Mouse (Mus musculus): Measurements from ENCODE around the gene Msl3.
"Not testable (repeated sequence)": the region's sequence is repeated elsewhere in the genome, so short reads cannot be mapped to it uniquely, and the experiment has no call there.

The Msl3 gene

DNA sequence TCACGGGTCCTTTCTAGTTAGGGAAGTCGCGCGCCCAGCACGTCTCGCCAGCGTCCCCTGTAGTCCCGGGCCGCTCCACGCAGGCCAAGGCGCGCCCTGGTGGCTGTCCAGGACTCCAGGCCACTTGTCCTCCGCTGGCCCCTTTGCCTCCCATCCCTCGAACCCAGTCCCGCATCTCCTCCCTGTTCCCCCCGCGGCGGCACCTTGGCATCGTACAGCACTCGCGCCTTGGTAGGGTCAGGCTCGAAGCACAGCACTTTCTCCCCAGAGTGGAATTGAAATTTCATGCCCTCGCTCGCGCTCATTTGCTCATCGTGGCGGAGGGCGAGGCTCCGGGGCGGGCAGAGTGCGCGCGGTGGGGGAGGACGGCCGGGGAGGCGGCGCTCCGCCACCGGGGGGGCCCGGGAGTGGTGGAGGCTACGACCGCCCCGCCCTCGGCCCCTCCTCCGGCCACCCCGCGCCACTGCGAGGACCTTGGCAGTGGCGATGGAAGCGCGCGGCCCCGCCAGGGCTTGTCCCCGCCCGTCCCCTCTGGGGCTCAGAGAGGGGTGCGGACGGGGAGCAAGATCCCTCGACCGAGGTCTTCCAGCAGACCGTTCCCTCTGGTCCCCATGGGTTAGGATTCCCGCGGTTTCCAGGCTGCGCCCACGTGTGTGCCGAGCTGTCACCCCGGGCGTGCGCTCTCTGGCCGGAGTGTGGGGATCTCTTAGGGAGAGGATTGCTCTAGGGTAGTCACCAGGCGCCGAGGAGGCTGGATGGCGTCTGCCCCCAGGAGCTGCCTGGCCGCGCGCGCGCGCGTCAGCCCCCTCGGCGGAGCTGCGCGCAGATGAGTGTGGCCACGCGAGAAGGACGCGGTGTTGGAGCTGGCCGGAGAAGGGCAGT is at the start of gene Msl3:
Gene Msl3, minus strand, starts transcription at position 374 of the 882 bp plus-strand sequence.
- peak; percentile 60 for DNase-seq (ENCODE audit: low read depth)

DNA sequence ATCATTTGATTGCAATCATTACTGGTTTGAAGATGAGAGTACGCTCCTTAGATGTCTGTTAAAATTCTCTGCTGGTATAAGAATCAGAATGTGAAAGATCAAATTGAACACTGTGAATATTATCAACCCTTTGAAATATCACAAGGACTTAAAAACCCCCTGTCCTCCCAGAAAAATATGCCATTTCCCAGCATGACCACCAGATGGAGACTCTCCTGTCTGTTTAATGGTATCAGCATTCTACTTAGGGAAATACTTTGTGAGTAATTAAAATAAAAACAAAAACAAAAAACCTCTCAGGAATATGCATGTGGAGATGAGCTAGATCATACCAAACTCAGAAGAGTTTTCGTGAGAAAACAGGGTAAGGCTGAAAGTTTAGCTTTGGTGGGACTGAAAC is 44.3 kb upstream of the Msl3 start:
- no peak for DNase-seq (ENCODE audit: low read depth)

DNA sequence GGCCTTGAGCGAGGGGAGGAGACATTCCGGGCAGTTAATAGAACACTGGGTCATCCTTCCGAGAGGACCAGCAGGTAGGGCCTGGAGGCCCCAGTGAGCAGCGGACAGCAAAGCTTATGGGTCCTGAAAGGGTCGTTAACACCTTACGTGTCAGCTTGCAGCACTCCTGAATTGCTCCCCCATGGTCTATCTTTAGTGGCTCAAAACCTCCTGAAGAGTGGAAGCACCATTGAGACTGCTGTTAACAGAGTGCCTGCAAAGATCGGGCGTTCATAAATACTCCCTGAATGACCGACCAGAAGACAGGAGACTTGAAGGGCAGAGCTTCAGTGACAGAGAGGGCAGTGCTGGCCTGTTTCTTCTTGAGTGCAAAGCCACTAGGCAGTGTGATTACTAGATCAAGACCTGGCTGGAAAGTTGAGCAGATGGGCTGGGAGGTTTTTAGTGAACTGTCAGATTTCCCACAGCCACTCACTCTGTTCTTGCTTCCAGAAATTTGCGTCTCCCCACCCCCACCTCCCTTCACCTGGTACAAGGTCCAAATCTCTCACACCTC is 787 bp upstream of the Msl3 start:
- DNase-seq (ENCODE audit: low read depth), result no peak

DNA sequence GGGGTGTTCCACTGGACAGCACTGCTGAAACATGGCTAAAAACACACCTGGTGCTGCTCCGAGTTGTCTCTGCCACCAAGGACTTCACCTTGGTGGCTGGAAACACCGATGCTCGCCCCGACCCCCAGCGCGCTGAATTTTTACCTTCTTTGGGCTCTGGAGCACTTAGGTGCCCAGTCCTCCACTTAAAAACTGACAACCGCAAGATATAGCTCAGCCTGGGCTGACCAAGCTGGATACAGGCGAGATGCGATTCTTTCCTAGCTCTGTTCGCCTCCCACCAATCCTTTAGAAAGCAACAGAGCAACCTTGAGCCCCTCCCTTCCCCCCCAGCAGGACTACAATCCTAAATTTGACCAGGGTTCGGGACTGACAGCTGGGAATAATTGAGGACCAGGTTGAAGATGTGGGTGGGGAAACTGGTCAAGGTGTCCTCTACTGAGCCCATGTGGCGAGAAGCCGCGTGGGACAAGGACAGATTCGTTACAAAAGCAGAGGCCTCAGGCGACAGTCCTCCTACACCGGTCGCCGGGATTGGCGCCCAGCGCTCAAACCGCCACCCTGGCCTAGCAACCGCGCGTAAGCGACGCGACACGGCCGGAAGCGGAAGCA is 679 bp downstream of the Msl3 start:
- DNase-seq (ENCODE audit: low read depth), result peak; percentile 65

DNA sequence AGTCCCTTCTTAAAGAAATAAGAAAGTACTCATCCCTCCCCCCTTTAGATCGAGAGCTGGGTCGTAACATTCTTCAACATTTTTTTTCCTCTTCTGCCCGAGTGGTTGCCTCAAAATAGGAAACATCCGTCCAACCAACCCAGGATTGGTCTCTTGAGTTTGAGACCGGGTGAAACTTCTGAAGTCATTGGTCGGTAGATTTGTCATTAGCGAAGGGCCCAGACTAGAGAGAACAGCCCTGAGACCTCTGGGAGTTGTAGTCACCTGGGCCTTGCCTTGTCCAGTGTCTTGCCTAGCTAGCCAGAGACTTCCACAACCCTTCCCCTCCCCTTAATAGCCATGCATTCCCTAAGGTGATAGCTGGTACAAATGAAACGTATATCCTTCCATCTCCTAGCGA is 1.3 kb downstream of the Msl3 start:
- peak; percentile 67 for DNase-seq (ENCODE audit: low read depth)

DNA sequence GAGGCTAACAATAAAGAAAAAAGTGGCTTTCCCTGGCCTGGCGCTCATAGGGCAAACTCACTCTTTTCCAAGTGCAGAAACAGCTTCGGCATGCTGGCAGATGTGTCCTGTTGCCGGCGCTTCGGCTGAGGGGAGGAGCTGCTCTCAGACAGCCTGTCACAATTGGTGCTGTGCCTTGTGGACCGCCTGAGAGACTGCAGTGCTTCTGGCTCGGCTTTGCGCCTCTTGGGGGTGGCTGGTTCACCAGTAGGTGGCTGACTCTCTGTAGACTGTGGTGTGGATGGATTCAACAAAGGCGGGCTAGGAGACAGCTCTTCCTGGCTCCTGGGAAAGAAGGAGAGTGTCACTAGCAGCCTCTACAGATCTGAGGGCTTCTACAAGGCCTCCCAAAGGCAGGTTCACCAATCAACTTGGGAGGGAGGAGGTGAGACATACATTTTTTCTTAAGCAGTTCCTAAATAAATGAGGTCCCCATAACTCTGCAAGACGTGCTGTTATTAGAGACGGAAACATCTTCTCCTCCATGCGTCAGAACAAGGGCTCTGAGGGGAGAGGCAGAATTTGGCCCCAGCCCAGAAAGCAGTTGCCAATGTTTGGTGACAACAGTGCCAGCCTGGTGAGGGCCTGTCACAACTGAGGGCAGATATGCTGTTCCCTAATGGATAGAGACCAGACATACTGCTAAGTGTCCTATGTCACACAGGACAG is 9.6 kb downstream of the Msl3 start:
- no peak for DNase-seq (ENCODE audit: low read depth)

DNA sequence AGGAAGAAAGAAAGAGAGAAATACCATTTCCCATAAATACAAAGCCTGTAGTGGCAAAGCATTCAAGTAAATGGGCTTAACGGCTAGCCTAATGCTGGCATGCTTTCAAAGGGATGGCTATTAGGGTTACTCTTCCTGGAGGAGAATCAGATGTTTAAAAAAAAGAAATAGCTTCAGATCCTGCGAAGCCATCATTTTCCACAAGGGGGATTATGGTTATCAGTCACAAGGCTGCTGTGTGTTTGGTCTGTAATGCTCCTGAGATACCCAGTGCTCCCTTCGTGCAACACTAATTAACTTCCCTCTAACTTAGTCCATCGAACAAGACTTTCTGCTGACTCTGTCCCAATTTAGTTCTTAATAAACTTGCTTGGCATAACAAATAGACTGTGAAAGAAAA is 13.5 kb downstream of the Msl3 start:
- no peak for DNase-seq (ENCODE audit: low read depth)

DNA sequence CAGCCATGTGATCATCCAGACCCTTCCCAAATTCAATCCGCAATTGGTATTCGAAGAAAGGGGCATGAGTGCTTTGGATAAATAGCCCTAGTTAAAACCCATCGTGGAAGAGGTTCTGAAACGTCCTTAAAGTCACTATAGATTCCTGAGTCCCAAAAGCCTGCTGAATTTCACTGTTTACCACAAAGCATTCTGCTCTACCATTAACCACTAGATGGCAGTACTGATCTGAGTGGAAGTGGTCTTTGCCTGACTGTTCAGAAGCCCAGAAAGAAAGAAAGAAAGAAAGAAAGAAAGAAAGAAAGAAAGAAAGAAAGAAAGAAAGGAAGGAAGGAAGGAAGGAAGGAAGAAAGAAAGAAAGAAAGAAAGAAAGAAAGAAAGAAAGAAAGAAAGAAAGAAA is 13.9 kb downstream of the Msl3 start:
- DNase-seq (ENCODE audit: low read depth), result not testable (repeated sequence)

DNA sequence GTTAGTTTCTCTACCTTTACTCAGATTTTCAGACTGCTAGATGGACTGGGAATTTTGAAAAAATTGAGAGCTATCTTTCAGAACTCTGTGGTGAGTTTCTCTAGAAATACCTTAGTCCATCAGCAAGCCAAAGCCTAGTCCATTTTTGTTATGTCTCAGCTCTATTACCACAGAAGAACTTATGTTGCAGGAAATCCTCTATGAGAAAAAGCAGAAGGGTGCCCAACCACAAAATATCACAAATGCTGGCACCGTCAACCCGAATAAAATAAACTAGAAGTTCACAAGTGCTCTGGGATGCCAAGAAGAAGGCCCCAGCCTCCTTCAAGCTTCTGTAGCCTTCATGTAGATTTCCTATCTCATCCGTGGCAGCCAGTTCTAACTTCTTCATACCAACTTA is 14.4 kb downstream of the Msl3 start:
- no peak for DNase-seq (ENCODE audit: low read depth)

DNA sequence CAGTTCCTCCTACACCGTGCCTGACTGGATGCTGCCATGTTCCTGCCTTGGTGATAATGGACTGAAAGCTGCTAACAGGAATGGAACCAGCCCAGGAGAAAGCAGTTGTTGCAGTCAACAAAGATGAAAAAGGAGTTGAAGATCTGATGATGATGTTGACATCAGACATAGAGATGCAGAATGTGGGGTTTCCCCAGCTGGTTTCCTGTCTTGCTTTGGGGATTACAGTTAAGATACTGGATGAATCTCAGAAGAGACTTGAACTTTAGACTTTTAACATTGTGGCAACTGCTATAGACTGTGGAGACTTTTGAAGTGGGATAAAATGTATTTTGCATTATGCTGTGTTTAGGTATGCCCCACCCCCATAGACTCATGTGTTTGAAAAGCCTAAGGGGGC is 15.9 kb downstream of the Msl3 start:
- no peak for DNase-seq (ENCODE audit: low read depth)

DNA sequence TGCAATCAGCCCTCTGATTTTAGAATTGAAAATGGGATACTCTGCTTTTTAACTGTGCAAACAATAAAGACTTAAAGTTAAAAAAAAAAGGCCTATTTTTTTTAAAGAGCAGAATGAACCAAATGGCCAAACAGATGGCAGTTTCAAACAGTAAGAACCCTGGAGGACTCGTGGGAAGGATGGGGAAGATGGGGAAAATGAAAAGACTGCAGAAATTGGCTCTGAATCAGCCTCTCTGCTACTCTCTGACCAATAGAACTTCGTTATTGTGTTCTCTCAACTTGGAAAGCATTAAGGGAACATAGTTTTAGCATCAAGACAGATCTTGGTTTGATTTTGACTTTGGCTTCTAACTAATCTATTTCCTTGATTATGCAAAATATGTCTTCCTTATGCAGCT is 24.4 kb downstream of the Msl3 start:
- no peak for DNase-seq (ENCODE audit: low read depth)

DNA sequence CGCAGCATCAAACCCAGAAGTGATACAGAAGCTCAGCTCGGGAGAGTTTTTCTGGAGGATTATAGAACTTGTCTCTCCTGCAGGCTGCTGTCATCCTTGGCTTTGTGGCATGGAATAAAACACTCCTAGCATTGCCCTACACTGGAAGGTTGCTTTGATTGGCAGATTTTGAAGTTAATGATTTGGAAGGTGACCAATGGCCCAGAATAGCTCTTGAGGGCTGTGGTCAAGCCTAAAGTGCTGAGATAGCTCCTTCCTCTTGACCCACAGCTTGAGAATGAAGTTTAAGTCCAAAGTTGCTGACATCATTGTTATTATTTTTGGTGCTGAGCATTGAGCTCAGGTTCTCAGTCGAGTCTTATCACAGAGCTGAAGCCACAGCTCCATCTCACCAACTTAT is 26.0 kb downstream of the Msl3 start:
- no peak for DNase-seq (ENCODE audit: low read depth)

DNA sequence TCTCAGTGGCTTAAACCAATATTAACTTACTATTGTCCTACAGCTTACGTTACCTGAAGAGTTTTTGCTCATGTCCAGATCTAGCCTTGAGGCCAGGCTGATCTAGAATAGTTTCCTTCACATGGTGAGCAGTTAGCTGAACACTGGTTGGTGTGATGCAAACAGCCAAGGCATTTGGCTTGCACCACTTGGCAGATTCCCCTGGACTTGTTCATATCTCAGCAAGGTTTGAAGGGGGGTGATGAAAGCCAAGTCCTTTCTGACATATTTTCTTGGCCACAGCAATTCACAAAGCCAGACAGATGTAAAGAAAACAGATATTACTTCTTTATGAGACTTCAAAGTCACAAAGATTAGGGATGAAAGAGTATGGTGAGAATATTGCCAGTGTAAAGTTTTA is 30.2 kb downstream of the Msl3 start:
- no peak for DNase-seq (ENCODE audit: low read depth)

DNA sequence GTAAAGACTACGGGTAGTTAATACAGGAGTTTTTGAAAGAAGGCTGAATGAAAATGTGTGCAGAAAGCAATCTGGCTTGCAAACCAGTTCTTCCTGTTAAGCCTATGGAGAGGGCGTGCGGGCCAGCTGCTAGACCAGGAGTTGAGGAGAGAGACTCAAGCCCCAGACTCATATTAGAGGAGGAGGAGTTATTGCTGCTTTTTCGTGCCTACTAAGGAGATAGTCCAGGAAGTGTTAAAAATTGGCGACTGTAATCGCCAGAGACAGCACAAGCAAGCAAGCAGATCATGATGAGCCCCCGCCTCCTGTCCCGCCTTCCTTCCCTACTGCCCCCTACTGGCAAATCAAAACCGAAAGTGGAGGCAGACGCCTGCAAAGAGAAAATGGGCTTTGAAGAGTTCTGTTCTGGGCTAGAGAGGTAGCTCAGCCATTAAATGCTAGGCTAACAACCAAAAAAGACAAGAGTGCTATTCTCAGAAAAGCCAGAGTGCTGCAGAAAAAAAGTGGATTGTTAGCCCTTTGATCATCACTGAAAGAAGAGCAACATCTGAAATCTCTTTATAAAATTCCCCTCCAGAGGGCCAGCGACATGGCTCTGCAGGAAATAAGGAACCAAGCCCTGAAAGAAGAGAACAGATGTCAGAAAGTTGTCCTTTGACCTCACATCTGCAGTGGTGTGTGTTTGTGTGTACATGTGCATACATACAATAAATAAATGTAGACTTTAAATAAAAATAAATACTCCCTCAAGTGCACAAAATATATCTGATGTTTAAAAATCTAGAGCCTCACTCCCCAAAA is 33.9 kb downstream of the Msl3 start:
- peak; percentile 57 for DNase-seq (ENCODE audit: low read depth)
